ENCODE assay signal across 13 mouse cellular contexts in genomic region chr17:34288131-34288530, GRCm38 (mm10). TPM values are rescaled to one million over a fixed set of nuclear protein-coding genes. Genes with fewer than 3 reads are reported as not detected.
"Had no signal": no experiment of that assay in that cellular context is flagged by ENCODE, and none has a peak within 500 bp of the region (broad histone marks: within the 10 kb centered on the region; RNA-seq: fewer than 3 reads in every experiment).

No protein-coding gene starts in this region.

- ATAC-seq: midbrain, embryonic 15.5 days had no signal

- H3K27ac ChIP-seq: liver, embryonic 13.5 days; liver, embryonic 15.5 days; lung, embryonic 15.5 days; midbrain, embryonic 13.5 days; midbrain, embryonic 15.5 days; neural tube, embryonic 12.5 days had no signal

- H3K9ac ChIP-seq: liver, embryonic 13.5 days; liver, embryonic 15.5 days; liver, postnatal 0 days; lung, embryonic 15.5 days; midbrain, embryonic 13.5 days; midbrain, embryonic 15.5 days; neural tube, embryonic 12.5 days had no signal

- H3K9me3 ChIP-seq: liver, embryonic 13.5 days; liver, embryonic 15.5 days; lung, embryonic 15.5 days; megakaryocyte, embryonic 14.5 days; midbrain, embryonic 13.5 days; midbrain, embryonic 15.5 days; neural tube, embryonic 12.5 days had no signal

- H3K27me3 ChIP-seq: liver, embryonic 13.5 days; liver, embryonic 15.5 days; lung, embryonic 15.5 days; midbrain, embryonic 13.5 days; midbrain, embryonic 15.5 days; neural tube, embryonic 12.5 days had no signal

- H3K36me3 ChIP-seq: liver, embryonic 13.5 days; liver, embryonic 15.5 days; lung, embryonic 15.5 days; midbrain, embryonic 13.5 days; midbrain, embryonic 15.5 days; neural tube, embryonic 12.5 days had no signal

- H3K4me3 ChIP-seq: liver, embryonic 13.5 days; liver, embryonic 15.5 days; lung, embryonic 15.5 days; midbrain, embryonic 13.5 days; midbrain, embryonic 15.5 days; neural tube, embryonic 12.5 days had no signal

- H3K4me2 ChIP-seq: liver, embryonic 13.5 days; liver, embryonic 15.5 days; lung, embryonic 15.5 days; midbrain, embryonic 11.5 days; midbrain, embryonic 13.5 days; midbrain, embryonic 15.5 days; neural tube, embryonic 12.5 days had no signal

- H3K4me1 ChIP-seq: liver, embryonic 13.5 days; liver, embryonic 15.5 days; lung, embryonic 15.5 days; midbrain, embryonic 13.5 days; neural tube, embryonic 12.5 days had no signal

RNA-seq across cellular contexts. Expression of gene H2-Aa, which starts 0.5 kb away (rescaled TPM):
- polyA plus RNA-seq: midbrain, embryonic 11.5 days had no signal

RNA-seq across cellular contexts. Expression of gene H2-Eb2, which starts 37.3 kb away (rescaled TPM):
- polyA plus RNA-seq: liver, embryonic 13.5 days; liver, embryonic 15.5 days; liver, postnatal 0 days; lung, postnatal 0 days; midbrain, embryonic 11.5 days; midbrain, embryonic 13.5 days; neural tube, embryonic 12.5 days; stomach, embryonic 14.5 days; stomach, embryonic 16.5 days had no signal

RNA-seq across cellular contexts. Expression of gene H2-Ob, which starts 49.4 kb away (rescaled TPM):
- polyA plus RNA-seq: midbrain, embryonic 11.5 days; midbrain, embryonic 13.5 days; neural tube, embryonic 12.5 days; neural tube, embryonic 14.5 days had no signal
